Mouse (Mus musculus): Measurements from ENCODE around the gene Fbxo46. TPM values are rescaled to one million over a fixed set of nuclear protein-coding genes. Genes with fewer than 3 reads are reported as not detected.

Gene Fbxo46
- polyA plus RNA-seq, 1 experiment, result 6.2 TPM

- Histone ChIP-seq H3K27me3 (ENCODE audit: control insufficient read depth, insufficient read depth, insufficient read length) (no peaks in the 10 kb centered on the region), H3ac (ENCODE audit: control insufficient read depth, insufficient read length) (peak within 1 kb of the TSS; percentile 19), H3K79me2 (ENCODE audit: control insufficient read depth, insufficient read depth) (no peaks in the 10 kb centered on the region), H3K36me3 (ENCODE audit: control insufficient read depth, insufficient read depth) (peaks cover 10% of the 10 kb centered on the region), H3K4me3 (peak within 1 kb of the TSS; percentile 34), H3K4me2 (ENCODE audit: low read depth) (peak within 1 kb of the TSS; percentile 88)
- TF ChIP-seq MYOD1 (IDR thresholded peaks at IDR 0.05; ENCODE audit: control insufficient read depth in 1 of 3, insufficient read length in 2 of 3, low read depth in 2 of 3) (no peak), CEBPB (IDR thresholded peaks at IDR 0.05; ENCODE audit: insufficient read depth, poor library complexity, severe bottlenecking) (no peak), MYOG (IDR thresholded peaks at IDR 0.05; ENCODE audit: control insufficient read depth in 1 of 3, insufficient read depth in 1 of 3, insufficient read length in 2 of 3, low read depth in 2 of 3) (no peak), POLR2A (IDR thresholded peaks at IDR 0.05; ENCODE audit: insufficient read length, low read depth) (no peak), TCF3 (IDR thresholded peaks at IDR 0.05; ENCODE audit: insufficient read length, low read depth) (no peak), USF1 (IDR thresholded peaks at IDR 0.05; ENCODE audit: low read depth) (no peak), POLR2AphosphoS2 (IDR thresholded peaks at IDR 0.05; ENCODE audit: insufficient read length, low read depth) (no peak), TCF12 (IDR thresholded peaks at IDR 0.05; ENCODE audit: insufficient read depth, poor library complexity, severe bottlenecking) (no peak), SRF (IDR thresholded peaks at IDR 0.05; ENCODE audit: control insufficient read depth, insufficient read length, low read depth) (no peak), MAX (IDR thresholded peaks at IDR 0.05; ENCODE audit: low read depth) (no peak), REST (IDR thresholded peaks at IDR 0.05; ENCODE audit: insufficient read depth, insufficient read length) (no peak), E2F4 (IDR thresholded peaks at IDR 0.05; ENCODE audit: insufficient read depth) (no peak)
These were observed 25.2 kb upstream of the Fbxo46 start, which contains the start of gene Six5 for GRCm38 (mm10) chr7:19094471-19094825. Gene Six5, plus strand, starts transcription at chr7:19094594.

DNA sequence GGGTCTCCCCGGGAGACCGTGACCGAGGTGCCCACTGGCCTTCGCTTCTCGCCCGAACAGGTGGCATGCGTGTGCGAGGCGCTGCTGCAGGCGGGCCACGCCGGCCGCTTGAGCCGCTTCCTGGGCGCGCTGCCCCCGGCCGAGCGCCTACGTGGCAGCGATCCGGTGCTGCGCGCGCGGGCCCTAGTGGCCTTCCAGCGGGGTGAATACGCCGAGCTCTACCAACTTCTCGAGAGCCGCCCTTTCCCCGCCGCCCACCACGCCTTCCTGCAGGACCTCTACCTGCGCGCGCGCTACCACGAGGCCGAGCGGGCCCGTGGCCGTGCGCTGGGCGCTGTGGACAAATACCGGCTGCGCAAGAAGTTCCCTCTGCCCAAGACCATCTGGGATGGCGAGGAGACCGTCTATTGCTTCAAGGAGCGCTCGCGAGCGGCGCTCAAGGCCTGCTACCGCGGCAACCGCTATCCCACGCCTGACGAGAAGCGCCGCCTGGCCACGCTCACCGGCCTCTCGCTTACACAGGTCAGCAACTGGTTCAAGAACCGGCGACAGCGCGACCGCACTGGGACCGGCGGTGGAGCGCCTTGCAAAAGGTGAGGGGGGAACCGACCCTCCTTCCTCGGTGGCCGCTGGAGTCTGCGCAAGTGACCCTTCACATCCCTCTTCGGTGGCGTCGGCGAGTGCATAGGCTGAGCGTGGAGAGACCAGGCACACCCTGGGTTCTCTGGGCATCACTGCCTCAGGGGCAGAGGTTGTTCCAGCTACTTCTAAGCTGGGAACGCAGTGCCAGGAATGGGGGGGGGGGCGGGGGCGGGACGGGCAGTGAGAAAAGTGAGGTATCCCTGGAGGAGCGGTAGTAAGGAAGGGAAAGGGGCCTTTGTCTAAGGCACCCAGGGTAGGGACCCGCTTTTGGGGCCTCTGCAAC, 24.6 kb upstream of the Fbxo46 start:
- no peaks in the 10 kb centered on the region for H3K27me3 ChIP-seq (ENCODE audit: control insufficient read depth, insufficient read depth, insufficient read length)
- no peaks in the 10 kb centered on the region for H3K79me2 ChIP-seq (ENCODE audit: control insufficient read depth, insufficient read depth)
- peak overlapping the region; percentile 34 for H3K4me3 ChIP-seq
- TF ChIP-seq POLR2A (IDR thresholded peaks at IDR 0.05; ENCODE audit: insufficient read length, low read depth), result peak; percentile 29
- no peak for TF ChIP-seq CEBPB (IDR thresholded peaks at IDR 0.05; ENCODE audit: insufficient read depth, poor library complexity, severe bottlenecking)
- no peak for TF ChIP-seq REST (IDR thresholded peaks at IDR 0.05; ENCODE audit: insufficient read depth, insufficient read length)
- no peak for TF ChIP-seq TCF3 (IDR thresholded peaks at IDR 0.05; ENCODE audit: insufficient read length, low read depth)
- TF ChIP-seq USF1 (IDR thresholded peaks at IDR 0.05; ENCODE audit: low read depth), result no peak
- no peak for TF ChIP-seq SRF (IDR thresholded peaks at IDR 0.05; ENCODE audit: control insufficient read depth, insufficient read length, low read depth)
- TF ChIP-seq MAX (IDR thresholded peaks at IDR 0.05; ENCODE audit: low read depth), result no peak
- peak in 2 of 3 experiments; percentile 54 to 70 for TF ChIP-seq MYOD1 (IDR thresholded peaks at IDR 0.05; ENCODE audit: control insufficient read depth in 1 of 3, insufficient read length in 2 of 3, low read depth in 2 of 3)
- TF ChIP-seq POLR2AphosphoS2 (IDR thresholded peaks at IDR 0.05; ENCODE audit: insufficient read length, low read depth), result peak; percentile 31
- no peak for TF ChIP-seq E2F4 (IDR thresholded peaks at IDR 0.05; ENCODE audit: insufficient read depth)
- no peak for TF ChIP-seq TCF12 (IDR thresholded peaks at IDR 0.05; ENCODE audit: insufficient read depth, poor library complexity, severe bottlenecking)
- TF ChIP-seq MYOG (IDR thresholded peaks at IDR 0.05; ENCODE audit: control insufficient read depth in 1 of 3, insufficient read depth in 1 of 3, insufficient read length in 2 of 3, low read depth in 2 of 3), result peak in 1 of 3 experiments; percentile 54
- H3K4me2 ChIP-seq (ENCODE audit: low read depth), result peak overlapping the region; percentile 88
- peaks cover 4% of the 10 kb centered on the region for H3K36me3 ChIP-seq (ENCODE audit: control insufficient read depth, insufficient read depth)
- H3ac ChIP-seq (ENCODE audit: control insufficient read depth, insufficient read length), result peak overlapping the region; percentile 19

- H3K36me3 ChIP-seq (ENCODE audit: control insufficient read depth, insufficient read depth), result no peaks in the 10 kb centered on the region
- H3K4me2 ChIP-seq (ENCODE audit: low read depth), result peak overlapping the region; percentile 88
- H3K27me3 ChIP-seq (ENCODE audit: control insufficient read depth, insufficient read depth, insufficient read length), result no peaks in the 10 kb centered on the region
- TF ChIP-seq USF1 (IDR thresholded peaks at IDR 0.05; ENCODE audit: low read depth), result no peak
- peak; percentile 19 for TF ChIP-seq POLR2A (IDR thresholded peaks at IDR 0.05; ENCODE audit: insufficient read length, low read depth)
- peak in 1 of 3 experiments; percentile 2 for TF ChIP-seq MYOG (IDR thresholded peaks at IDR 0.05; ENCODE audit: control insufficient read depth in 1 of 3, insufficient read depth in 1 of 3, insufficient read length in 2 of 3, low read depth in 2 of 3)
- no peak for TF ChIP-seq MAX (IDR thresholded peaks at IDR 0.05; ENCODE audit: low read depth)
- TF ChIP-seq POLR2AphosphoS2 (IDR thresholded peaks at IDR 0.05; ENCODE audit: insufficient read length, low read depth), result no peak
- peak overlapping the region; percentile 19 for H3ac ChIP-seq (ENCODE audit: control insufficient read depth, insufficient read length)
- H3K79me2 ChIP-seq (ENCODE audit: control insufficient read depth, insufficient read depth), result no peaks in the 10 kb centered on the region
- H3K4me3 ChIP-seq, result peak overlapping the region; percentile 34
These were observed 23.9 kb upstream of the Fbxo46 start for GRCm38 (mm10) chr7:19095751-19096110.

DNA sequence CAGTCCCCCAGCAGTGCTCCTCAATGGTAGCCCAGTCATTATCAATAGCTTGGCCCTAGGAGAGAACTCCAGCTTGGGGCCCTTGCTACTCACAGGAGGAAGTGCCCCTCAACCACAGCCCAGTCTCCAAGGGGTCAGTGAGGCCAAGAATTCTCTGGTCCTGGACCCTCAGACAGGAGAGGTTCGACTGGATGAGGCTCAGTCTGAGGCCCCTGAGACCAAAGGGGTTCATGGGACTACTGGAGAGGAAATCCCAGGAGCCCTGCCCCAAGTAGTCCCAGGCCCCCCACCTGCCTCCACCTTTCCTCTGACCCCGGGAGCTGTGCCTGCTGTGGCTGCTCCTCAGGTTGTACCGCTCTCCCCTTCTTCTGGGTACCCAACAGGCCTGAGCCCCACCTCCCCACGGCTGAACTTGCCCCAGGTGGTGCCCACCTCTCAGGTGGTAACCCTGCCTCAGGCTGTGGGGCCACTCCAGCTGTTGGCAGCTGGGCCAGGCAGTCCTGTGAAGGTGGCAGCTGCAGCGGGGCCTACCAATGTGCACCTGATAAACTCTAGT, 23.2 kb upstream of the Fbxo46 start:
- H3K27me3 ChIP-seq (ENCODE audit: control insufficient read depth, insufficient read depth, insufficient read length), result no peaks in the 10 kb centered on the region
- no peaks in the 10 kb centered on the region for H3K36me3 ChIP-seq (ENCODE audit: control insufficient read depth, insufficient read depth)
- H3K4me2 ChIP-seq (ENCODE audit: low read depth), result peak overlapping the region; percentile 88
- H3ac ChIP-seq (ENCODE audit: control insufficient read depth, insufficient read length), result no peak overlapping the region
- no peak for TF ChIP-seq E2F4 (IDR thresholded peaks at IDR 0.05; ENCODE audit: insufficient read depth)
- no peak for TF ChIP-seq CEBPB (IDR thresholded peaks at IDR 0.05; ENCODE audit: insufficient read depth, poor library complexity, severe bottlenecking)
- TF ChIP-seq USF1 (IDR thresholded peaks at IDR 0.05; ENCODE audit: low read depth), result no peak
- TF ChIP-seq SRF (IDR thresholded peaks at IDR 0.05; ENCODE audit: control insufficient read depth, insufficient read length, low read depth), result no peak
- no peak for TF ChIP-seq POLR2AphosphoS2 (IDR thresholded peaks at IDR 0.05; ENCODE audit: insufficient read length, low read depth)
- no peak for TF ChIP-seq POLR2A (IDR thresholded peaks at IDR 0.05; ENCODE audit: insufficient read length, low read depth)
- TF ChIP-seq MYOD1 (IDR thresholded peaks at IDR 0.05; ENCODE audit: control insufficient read depth in 1 of 3, insufficient read length in 2 of 3, low read depth in 2 of 3), result no peak
- no peak for TF ChIP-seq MYOG (IDR thresholded peaks at IDR 0.05; ENCODE audit: control insufficient read depth in 1 of 3, insufficient read depth in 1 of 3, insufficient read length in 2 of 3, low read depth in 2 of 3)
- TF ChIP-seq MAX (IDR thresholded peaks at IDR 0.05; ENCODE audit: low read depth), result no peak
- no peak for TF ChIP-seq TCF12 (IDR thresholded peaks at IDR 0.05; ENCODE audit: insufficient read depth, poor library complexity, severe bottlenecking)
- H3K79me2 ChIP-seq (ENCODE audit: control insufficient read depth, insufficient read depth), result no peaks in the 10 kb centered on the region
- peak overlapping the region; percentile 34 for H3K4me3 ChIP-seq

All from myocyte (in vitro differentiated cells).